Mouse (Mus musculus) lung, postnatal 25 days (tissue): ENCODE results near the gene Olfr598.
"Not testable (repeated sequence)": the region's sequence is repeated elsewhere in the genome, so short reads cannot be mapped to it uniquely, and the experiment has no call there.

Source experiments
- DNase-seq: peaks from one replicate; pipeline ENCODE4 v3.0.0; 2022; ENCODE audit warnings: low spot score

Gene Olfr598

DNA sequence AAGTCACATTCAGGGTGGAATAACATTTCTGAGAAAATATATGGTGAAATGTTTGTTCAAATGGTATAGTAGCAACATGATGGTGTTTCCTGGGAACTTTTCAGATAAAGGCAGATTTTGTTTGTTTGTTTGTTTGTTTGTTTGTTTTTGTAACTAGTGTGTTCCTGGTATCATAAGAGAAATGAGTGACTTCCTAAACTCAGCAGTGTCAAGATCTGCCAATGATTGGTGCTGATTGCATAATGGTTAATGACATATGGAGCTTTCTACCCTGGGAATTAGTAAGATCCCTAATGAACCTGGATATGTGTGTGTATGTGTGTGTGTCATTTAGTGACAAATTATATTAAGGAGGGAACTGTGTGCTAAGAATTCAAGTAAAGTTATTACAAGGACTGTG, at the start of gene Olfr598:
Olfr598 (plus strand) TSS at position 301 of the 400 bp plus-strand sequence.
- no peak for DNase-seq

DNA sequence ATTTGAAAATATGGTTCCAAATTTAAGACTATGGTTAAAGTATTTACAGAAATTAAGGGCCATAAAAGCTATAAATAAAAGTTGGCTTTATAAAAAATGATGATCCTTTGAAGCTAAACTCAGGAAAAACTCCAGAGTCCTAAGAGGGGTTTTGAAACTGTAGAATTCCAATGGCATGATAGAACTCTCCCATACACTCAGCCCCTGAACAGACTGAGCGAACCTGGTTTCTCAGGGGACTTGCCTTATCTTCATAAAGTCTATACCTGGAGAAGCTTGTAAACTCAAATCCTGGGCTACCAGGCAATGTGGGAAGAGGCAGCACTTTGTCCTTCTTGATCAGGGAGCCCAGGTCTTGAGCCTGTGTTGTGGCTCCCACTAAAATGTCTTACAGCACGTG, 18.0 kb upstream of the Olfr598 start, which contains the start of gene Olfr596:
Olfr596 (plus strand) TSS at position 301 of the 400 bp plus-strand sequence.
- DNase-seq = not testable (repeated sequence)

GRCm38 (mm10) chr7:103316015-103316414, 7.4 kb upstream of the Olfr598 start, which contains the start of gene Olfr597:
Olfr597 (plus strand) TSS chr7:103316315.
- not testable (repeated sequence) for DNase-seq

- DNase-seq = no peak
Observed at GRCm38 (mm10) chr7:103335617-103336016, 12.2 kb downstream of the Olfr598 start, which contains the start of gene Olfr599. Olfr599 (plus strand) TSS chr7:103335917.

DNA sequence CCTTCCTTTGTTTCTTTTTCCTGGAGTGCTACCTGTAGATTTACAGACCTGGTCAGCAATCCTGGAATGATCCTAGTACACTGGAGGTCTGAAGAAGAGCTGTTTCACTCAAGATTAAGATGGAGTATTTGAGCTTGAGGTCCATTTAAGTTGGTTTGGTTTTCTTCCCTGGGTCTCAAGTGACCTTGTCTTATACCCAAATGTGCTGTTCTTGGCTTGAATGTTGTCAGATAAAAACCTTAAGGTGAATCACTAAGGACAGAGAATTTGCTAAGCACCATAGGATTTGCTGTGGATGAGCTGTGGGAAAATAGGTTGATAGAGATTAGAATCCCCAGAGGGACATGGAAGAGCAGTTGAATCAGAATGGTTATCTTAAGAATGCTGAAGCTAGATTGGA, 26.2 kb downstream of the Olfr598 start, which contains the start of gene Olfr600:
Olfr600 (minus strand) TSS at position 101 of the 400 bp plus-strand sequence.
- DNase-seq = no peak

DNA sequence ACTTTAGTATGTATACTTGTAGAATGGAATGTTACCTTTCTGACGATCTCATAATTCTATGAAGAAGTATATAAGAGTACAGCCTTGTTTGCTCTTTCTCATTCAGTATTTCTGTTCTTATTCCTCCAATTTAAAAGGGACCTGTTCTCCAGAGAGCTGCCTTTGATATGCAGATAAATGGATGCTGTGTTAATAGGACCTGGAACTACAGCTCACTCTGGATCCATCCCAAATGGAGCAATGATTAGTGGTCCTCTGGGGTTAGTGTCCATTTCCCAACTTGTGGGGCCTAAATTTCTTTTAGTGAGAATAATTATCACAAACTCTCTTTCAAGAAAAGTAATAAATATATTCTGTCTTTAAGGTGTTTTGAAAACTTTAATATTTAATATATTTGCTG, 39.2 kb downstream of the Olfr598 start, which contains the start of gene Olfr601:
Olfr601 (minus strand) TSS at position 101 of the 400 bp plus-strand sequence.
- DNase-seq = no peak
